In genomic region chr7:31059108-31059507, GRCm38 (mm10) we compare ENCODE assay signal across 7 mouse cellular contexts. TPM values are rescaled to one million over a fixed set of nuclear protein-coding genes. Genes with fewer than 3 reads are reported as not detected.
DNase-seq lines count a peak whose midpoint lies in the region; ATAC-seq lines count a peak whose summit lies in the region.

Lgi4 (plus strand) TSS chr7:31059342.

- ATAC-seq in inflammation-experienced regulatory T-cells, adult 6 months = peak; percentile 75
- ATAC-seq in megakaryocyte, adult 5-6 weeks (ENCODE audit: poor library complexity, severe bottlenecking) = peak; percentile 96

- peak; percentile 66 for DNase-seq in adipocyte (ENCODE audit: low spot score)
- peak; percentile 77 to 93 for DNase-seq in cerebellum, postnatal 4 days (ENCODE audit: low spot score in 2 of 2)
- DNase-seq in gastrocnemius, adult 18-20 months (ENCODE audit: low spot score) = peak; percentile 91
- peak; percentile 76 to 80 for DNase-seq in left cerebral cortex, adult 8-10 months (ENCODE audit: low spot score in 2 of 2)
- peak; percentile 69 for DNase-seq in right cerebral cortex, postnatal 4 days

RNA-seq across cellular contexts. Expression of gene Lgi4, which starts in this region (rescaled TPM):
- 1 to 10 TPM; 1.7 to 3.5 TPM for total RNA-seq in gastrocnemius, adult 18-20 months (2021)
- under 1 TPM in 2 of 3 experiments, not detected in 1; 0.09 to 0.13 TPM for polyA plus RNA-seq in inflammation-experienced regulatory T-cells, adult 6 months (2017; shearing (Covaris generic))
- total RNA-seq in left cerebral cortex, adult 8-10 months (2022) = 10 to 100 TPM; 35.0 to 50.6 (median 40.8) TPM
- 0.13 TPM in 1 of 2 replicates, not detected in the other for total RNA-seq in megakaryocyte, adult 5-6 weeks (2015)
- total RNA-seq in megakaryocyte, adult 5-6 weeks (2017) = 0.07 TPM in 1 of 2 replicates, not detected in the other

Comparison
In these comparisons a context has a peak if more than half of its experiments do, and no peak if none do; other contexts are left out.
1. Peak in every context shown above with its lines: DNase-seq and ATAC-seq.
2. RNA of gene Lgi4 (total RNA-seq): 35.0 to 50.6 TPM in left cerebral cortex, adult 8-10 months; 1.7 to 3.5 TPM in gastrocnemius, adult 18-20 months and 0.07 to 0.13 TPM in megakaryocyte, adult 5-6 weeks; every median in the first group is over 4 times any median in the second.
3. Peak in ATAC-seq in inflammation-experienced regulatory T-cells, adult 6 months; RNA of the gene not detected or under 1 TPM.
4. Peak in ATAC-seq in megakaryocyte, adult 5-6 weeks; RNA of the gene not detected or under 1 TPM.